Mouse (Mus musculus): ENCODE measurements around the gene Zscan10. TPM values are rescaled to one million over a fixed set of nuclear protein-coding genes. Genes with fewer than 3 reads are reported as not detected.
A peak's percentile ranks its signal among the peaks of the same experiment; 100 is the strongest.

Gene Zscan10
- polyA plus RNA-seq, 1 experiment from 2014 or later, result 0.45 TPM

GRCm38 (mm10) chr17:23620351-23620750 is 19.7 kb downstream of the Zscan10 start:
- H3K4me2 ChIP-seq (replicated peaks; ENCODE audit: low read depth, low read length), result no peak overlapping the region
- no peak for ATAC-seq (ENCODE audit: low FRiP score, low TSS enrichment)
- WGBS, result 79% methylated on average over 7 of the region's 7 CpGs

DNA sequence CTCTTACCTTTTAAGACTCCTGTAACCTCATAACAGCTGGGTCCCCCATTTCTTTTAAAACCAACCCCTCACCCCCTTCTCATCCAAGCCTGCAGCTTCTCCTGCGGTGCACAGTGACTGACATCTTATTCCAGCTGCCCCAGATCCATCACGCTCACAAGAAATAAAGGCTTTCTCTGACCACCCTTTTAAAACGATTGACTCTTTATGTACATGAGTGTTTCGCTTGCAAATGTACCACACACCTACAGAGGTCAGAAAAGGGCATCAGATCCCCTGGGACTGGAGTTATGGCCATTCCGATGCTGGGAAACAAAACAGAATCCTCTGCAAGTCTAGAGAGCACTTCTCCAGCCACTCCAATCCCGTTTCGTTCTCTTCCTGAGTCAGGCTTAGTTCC is 27.2 kb downstream of the Zscan10 start:
- H3K36me3 ChIP-seq (ENCODE audit: control insufficient read depth, insufficient read depth, low read length), result no peaks in the 10 kb centered on the region
- H3K4me2 ChIP-seq (replicated peaks; ENCODE audit: low read depth, low read length), result no peak overlapping the region
- no peak overlapping the region for H3K27ac ChIP-seq (ENCODE audit: low read depth, low read length)
- ATAC-seq (ENCODE audit: low FRiP score, low TSS enrichment), result no peak
- no peaks in the 10 kb centered on the region for H3K9me3 ChIP-seq (ENCODE audit: control insufficient read depth, low read length)
- no peak overlapping the region for H3K9ac ChIP-seq (ENCODE audit: low read depth, low read length)
- H3K4me1 ChIP-seq (ENCODE audit: control insufficient read depth, insufficient read depth, low read length), result no peaks in the 10 kb centered on the region
- H3K27me3 ChIP-seq (ENCODE audit: control insufficient read depth, insufficient read depth, low read length), result no peaks in the 10 kb centered on the region
- no peak overlapping the region for H3K4me3 ChIP-seq (ENCODE audit: low read length)
- 42% methylated on average over 7 of the region's 7 CpGs for WGBS

More at GRCm38 (mm10) chr17:23620351-23620750, 19.7 kb downstream of the Zscan10 start:
- Histone ChIP-seq H3K4me1 (ENCODE audit: control insufficient read depth, insufficient read depth, low read length) (no peaks in the 10 kb centered on the region), H3K27ac (ENCODE audit: low read depth, low read length) (no peak overlapping the region), H3K4me3 (ENCODE audit: low read length) (no peak overlapping the region), H3K27me3 (ENCODE audit: control insufficient read depth, insufficient read depth, low read length) (no peaks in the 10 kb centered on the region), H3K36me3 (ENCODE audit: control insufficient read depth, insufficient read depth, low read length) (no peaks in the 10 kb centered on the region), H3K9me3 (ENCODE audit: control insufficient read depth, low read length) (no peaks in the 10 kb centered on the region), H3K9ac (ENCODE audit: low read depth, low read length) (no peak overlapping the region)

- peak; percentile 80 for ATAC-seq (ENCODE audit: low FRiP score, low TSS enrichment)
- Histone ChIP-seq H3K4me1 (ENCODE audit: control insufficient read depth, insufficient read depth, low read length) (no peaks in the 10 kb centered on the region), H3K9ac (ENCODE audit: low read depth, low read length) (peak overlapping the region; percentile 25; the same call in 1 of the 2 replicates), H3K9me3 (ENCODE audit: control insufficient read depth, low read length) (no peaks in the 10 kb centered on the region), H3K4me2 (replicated peaks; ENCODE audit: low read depth, low read length) (peak overlapping the region; percentile 40), H3K4me3 (ENCODE audit: low read length) (0 out of 2 replicates have a peak overlapping the region, but pooled peaks have one; percentile 8), H3K27ac (ENCODE audit: low read depth, low read length) (no peak overlapping the region), H3K36me3 (ENCODE audit: control insufficient read depth, insufficient read depth, low read length) (no peaks in the 10 kb centered on the region), H3K27me3 (ENCODE audit: control insufficient read depth, insufficient read depth, low read length) (no peaks in the 10 kb centered on the region)
- 15% methylated on average over 22 of the region's 22 CpGs for WGBS
Observed at GRCm38 (mm10) chr17:23630195-23631020, 29.8 kb downstream of the Zscan10 start.

- Histone ChIP-seq H3K9ac (ENCODE audit: low read depth, low read length) (no peak overlapping the region), H3K4me2 (replicated peaks; ENCODE audit: low read depth, low read length) (no peak overlapping the region), H3K27me3 (ENCODE audit: control insufficient read depth, insufficient read depth, low read length) (no peaks in the 10 kb centered on the region), H3K9me3 (ENCODE audit: control insufficient read depth, low read length) (no peaks in the 10 kb centered on the region), H3K4me1 (ENCODE audit: control insufficient read depth, insufficient read depth, low read length) (no peaks in the 10 kb centered on the region), H3K36me3 (ENCODE audit: control insufficient read depth, insufficient read depth, low read length) (no peaks in the 10 kb centered on the region), H3K4me3 (ENCODE audit: low read length) (no peak overlapping the region), H3K27ac (ENCODE audit: low read depth, low read length) (no peak overlapping the region)
- ATAC-seq (ENCODE audit: low FRiP score, low TSS enrichment), result 0 out of 2 replicates have a peak, but pooled peaks have one; percentile 13
- WGBS, result 82% methylated on average over 8 of the region's 8 CpGs
Observed at GRCm38 (mm10) chr17:23631241-23631640, 30.6 kb downstream of the Zscan10 start.

DNA sequence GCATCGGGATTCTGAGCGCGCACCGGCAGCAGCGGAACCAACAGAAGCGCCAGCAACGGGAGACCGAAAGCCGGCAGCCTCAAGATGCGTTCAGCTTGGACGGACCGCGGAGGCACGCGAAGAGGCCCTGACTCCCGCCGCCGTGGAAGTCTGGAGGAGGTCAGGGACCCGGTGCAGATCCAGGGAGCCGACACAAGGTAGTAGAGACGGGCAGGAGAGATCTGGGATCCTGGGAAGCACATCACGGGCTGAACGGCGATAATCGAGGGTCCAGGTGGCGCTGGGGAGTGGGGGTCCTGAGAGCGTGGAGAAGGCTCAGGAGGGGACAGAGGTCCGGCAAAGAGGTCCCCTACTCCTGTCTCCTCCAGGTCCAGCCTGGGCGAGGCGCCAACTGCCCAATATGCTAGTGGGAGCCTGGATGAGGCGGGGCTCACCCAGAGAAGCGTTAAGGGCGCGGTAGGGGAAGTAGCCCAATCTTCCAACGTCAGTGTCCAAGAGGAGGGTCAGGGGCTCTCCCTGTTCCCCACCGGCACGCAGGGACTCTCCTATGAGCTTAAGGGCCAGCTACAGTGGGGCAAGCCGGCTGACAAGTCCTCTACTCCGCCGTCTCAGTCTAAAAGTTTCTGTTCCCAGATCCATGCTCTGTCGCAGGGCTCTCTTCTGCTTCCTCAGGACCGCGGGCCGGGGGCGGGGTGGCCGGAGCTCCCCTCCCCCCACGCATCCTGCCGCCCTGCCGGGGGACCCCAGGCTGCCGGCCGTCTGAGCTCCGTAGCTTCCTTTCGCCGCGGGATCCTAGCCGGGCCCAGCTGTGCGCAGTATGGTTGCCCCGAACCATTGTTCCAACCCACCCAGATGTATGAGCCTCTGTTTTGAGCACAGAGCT is 44.2 kb downstream of the Zscan10 start, which contains the start of gene Mmp25:
Mmp25 (minus strand) TSS at position 665 of the 883 bp plus-strand sequence.
- peak; percentile 69 for ATAC-seq (ENCODE audit: low FRiP score, low TSS enrichment)
- H3K36me3 ChIP-seq (ENCODE audit: control insufficient read depth, insufficient read depth, low read length), result no peaks in the 10 kb centered on the region
- H3K4me3 ChIP-seq (ENCODE audit: low read length), result peak within 1 kb of the TSS; percentile 43

DNA sequence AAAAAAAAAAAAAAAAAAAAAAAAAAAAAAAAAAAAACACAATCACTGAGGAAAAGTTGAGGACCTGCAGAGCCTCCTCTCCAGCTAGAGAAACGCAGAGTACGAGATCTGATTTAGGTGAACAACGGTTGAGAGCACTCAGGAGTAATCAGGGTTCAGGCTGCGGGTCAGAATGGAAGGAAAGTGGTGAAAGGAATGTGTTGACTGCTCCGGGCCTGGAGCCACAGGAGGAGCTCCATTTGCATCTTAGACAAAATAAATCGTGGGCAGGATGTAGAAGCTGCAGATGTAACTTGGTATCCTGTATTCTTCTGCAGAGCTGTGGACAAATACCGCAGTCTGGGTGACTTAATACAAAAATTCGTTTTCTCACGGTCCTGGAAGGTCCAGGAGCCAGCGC is 45.2 kb downstream of the Zscan10 start:
- 38% methylated on average over 10 of the region's 10 CpGs for WGBS
- no peaks in the 10 kb centered on the region for H3K36me3 ChIP-seq (ENCODE audit: control insufficient read depth, insufficient read depth, low read length)
- 0 out of 2 replicates have a peak, but pooled peaks cover 2% of the 10 kb centered on the region for H3K9me3 ChIP-seq (ENCODE audit: control insufficient read depth, low read length)
- no peaks in the 10 kb centered on the region for H3K4me1 ChIP-seq (ENCODE audit: control insufficient read depth, insufficient read depth, low read length)
- no peak overlapping the region for H3K4me3 ChIP-seq (ENCODE audit: low read length)
- H3K4me2 ChIP-seq (replicated peaks; ENCODE audit: low read depth, low read length), result no peak overlapping the region
- ATAC-seq (ENCODE audit: low FRiP score, low TSS enrichment), result no peak
- no peak overlapping the region for H3K27ac ChIP-seq (ENCODE audit: low read depth, low read length)
- no peak overlapping the region for H3K9ac ChIP-seq (ENCODE audit: low read depth, low read length)
- peaks cover 3% of the 10 kb centered on the region; the same call in 1 of the 2 replicates for H3K27me3 ChIP-seq (ENCODE audit: control insufficient read depth, insufficient read depth, low read length)

More for the DNA sequence above, 44.2 kb downstream of the Zscan10 start, which contains the start of gene Mmp25:
- H3K27me3 ChIP-seq (ENCODE audit: control insufficient read depth, insufficient read depth, low read length), result peaks cover 3% of the 10 kb centered on the region; the same call in 1 of the 2 replicates
- H3K4me2 ChIP-seq (replicated peaks; ENCODE audit: low read depth, low read length), result peak within 1 kb of the TSS; percentile 64
- H3K9ac ChIP-seq (ENCODE audit: low read depth, low read length), result peak within 1 kb of the TSS; percentile 19; the same call in 1 of the 2 replicates
- 0 out of 2 replicates have a peak, but pooled peaks cover 2% of the 10 kb centered on the region for H3K9me3 ChIP-seq (ENCODE audit: control insufficient read depth, low read length)
- no peak within 1 kb of the TSS for H3K27ac ChIP-seq (ENCODE audit: low read depth, low read length)
- WGBS, result 1% methylated on average over 58 of the region's 58 CpGs
- no peaks in the 10 kb centered on the region for H3K4me1 ChIP-seq (ENCODE audit: control insufficient read depth, insufficient read depth, low read length)

DNA sequence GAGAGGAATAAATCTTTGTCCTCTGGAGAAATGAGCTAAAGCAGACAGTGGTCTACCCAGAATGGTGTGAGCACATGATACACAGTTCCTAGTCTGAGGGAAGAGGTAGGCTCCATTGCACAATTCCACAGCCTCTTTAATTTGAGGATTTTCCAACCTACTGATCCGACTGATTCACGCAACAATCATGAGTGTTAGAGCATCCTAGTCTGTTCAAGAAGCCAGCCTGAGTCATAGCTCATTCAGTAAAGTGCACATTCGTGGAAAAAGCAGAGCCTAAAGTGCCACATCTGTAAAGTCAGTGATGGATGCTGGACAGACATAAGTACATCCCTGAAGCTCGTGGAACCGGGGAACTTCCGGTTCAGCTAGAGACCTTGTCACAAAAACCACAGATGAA is 50.7 kb downstream of the Zscan10 start:
- ATAC-seq (ENCODE audit: low FRiP score, low TSS enrichment), result no peak
- Histone ChIP-seq H3K27me3 (ENCODE audit: control insufficient read depth, insufficient read depth, low read length) (no peaks in the 10 kb centered on the region), H3K4me2 (replicated peaks; ENCODE audit: low read depth, low read length) (no peak overlapping the region), H3K4me3 (ENCODE audit: low read length) (no peak overlapping the region), H3K4me1 (ENCODE audit: control insufficient read depth, insufficient read depth, low read length) (no peaks in the 10 kb centered on the region), H3K9ac (ENCODE audit: low read depth, low read length) (no peak overlapping the region), H3K27ac (ENCODE audit: low read depth, low read length) (no peak overlapping the region), H3K36me3 (ENCODE audit: control insufficient read depth, insufficient read depth, low read length) (no peaks in the 10 kb centered on the region), H3K9me3 (ENCODE audit: control insufficient read depth, low read length) (no peaks in the 10 kb centered on the region)
- WGBS, result 80% methylated on average over 6 of the region's 6 CpGs

DNA sequence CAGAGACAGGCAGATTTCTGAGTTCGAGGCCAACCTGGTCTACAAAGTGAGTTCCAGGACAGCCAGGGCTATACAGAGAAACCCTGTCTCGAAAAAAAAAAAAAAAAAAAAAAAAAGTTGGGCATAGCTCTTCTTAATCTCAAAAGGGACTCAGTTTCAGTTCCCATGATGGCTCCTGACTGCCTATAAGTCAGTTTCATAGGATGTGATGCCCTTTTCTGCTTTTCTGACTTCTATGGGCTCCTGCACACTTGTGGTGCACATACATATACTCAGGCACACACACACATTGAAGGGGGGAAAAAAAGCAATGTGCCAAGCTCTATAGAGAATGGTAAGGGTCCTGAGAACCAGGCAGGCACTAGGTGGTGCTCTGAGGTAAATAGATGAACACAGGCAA is 52.7 kb downstream of the Zscan10 start:
- Histone ChIP-seq H3K9ac (ENCODE audit: low read depth, low read length) (no peak overlapping the region), H3K4me1 (ENCODE audit: control insufficient read depth, insufficient read depth, low read length) (no peaks in the 10 kb centered on the region), H3K27me3 (ENCODE audit: control insufficient read depth, insufficient read depth, low read length) (no peaks in the 10 kb centered on the region), H3K9me3 (ENCODE audit: control insufficient read depth, low read length) (no peaks in the 10 kb centered on the region), H3K4me2 (replicated peaks; ENCODE audit: low read depth, low read length) (no peak overlapping the region), H3K27ac (ENCODE audit: low read depth, low read length) (no peak overlapping the region), H3K36me3 (ENCODE audit: control insufficient read depth, insufficient read depth, low read length) (no peaks in the 10 kb centered on the region), H3K4me3 (ENCODE audit: low read length) (no peak overlapping the region)
- 83% methylated on average over 1 of the region's 2 CpGs for WGBS
- ATAC-seq (ENCODE audit: low FRiP score, low TSS enrichment), result no peak
